Mouse (Mus musculus) large intestine, adult 2 months (tissue): ENCODE data around the gene Pard3b. TPM values are rescaled to one million over a fixed set of nuclear protein-coding genes. Genes with fewer than 3 reads are reported as not detected.
"Not testable (repeated sequence)": the region's sequence is repeated elsewhere in the genome, so short reads cannot be mapped to it uniquely, and the experiment has no call there.

Experiments used
- DNase-seq: peaks from one replicate; pipeline ENCODE4 v3.0.0-alpha.2; 2012; ENCODE audit warnings: low read depth, low spot score
- WGBS: fragments of 180-500 bp; shearing (Covaris S2); methylation state at CpG from one replicate; pipeline ENCODE4 v1.1.7; 2018; 5-methylcytosine and 5-hydroxymethylcytosine counted together
- polyA plus RNA-seq: library from polyadenylated mRNA; depleted of rRNA; stranded (reverse); fragments of >200 nt; gene quantifications from 2 replicates; pipeline ENCODE4 v1.2.3, GENCODE M21; 2012

The Pard3b gene
- polyA plus RNA-seq, 1 experiment = 1.9 TPM

GRCm38 (mm10) chr1:62598551-62598950 is 959.9 kb downstream of the Pard3b start:
- 82% methylated on average over 5 of the region's 5 CpGs for WGBS
- no peak for DNase-seq

- DNase-seq = not testable (repeated sequence)
- WGBS = 91% methylated on average over 1 of the region's 1 CpGs
Measured at GRCm38 (mm10) chr1:62604644-62605043, 966.0 kb downstream of the Pard3b start.

GRCm38 (mm10) chr1:62618109-62618665 is 979.6 kb downstream of the Pard3b start:
- no peak for DNase-seq
- 79% methylated on average over 3 of the region's 3 CpGs for WGBS

GRCm38 (mm10) chr1:62619456-62619855 is 980.8 kb downstream of the Pard3b start:
- 92% methylated on average over 5 of the region's 5 CpGs for WGBS
- no peak for DNase-seq

GRCm38 (mm10) chr1:62622447-62622846 is 983.8 kb downstream of the Pard3b start:
- WGBS = 88% methylated on average over 1 of the region's 1 CpGs
- no peak for DNase-seq

- DNase-seq = no peak
- 96% methylated on average over 2 of the region's 2 CpGs for WGBS
Measured at GRCm38 (mm10) chr1:62624166-62624565, 985.5 kb downstream of the Pard3b start.

GRCm38 (mm10) chr1:62624836-62625235 is 986.2 kb downstream of the Pard3b start:
- 89% methylated on average over 6 of the region's 6 CpGs for WGBS
- no peak for DNase-seq

GRCm38 (mm10) chr1:62625332-62625731 is 986.7 kb downstream of the Pard3b start:
- DNase-seq = no peak
- WGBS = 91% methylated on average over 4 of the region's 4 CpGs

GRCm38 (mm10) chr1:62625819-62626505 is 987.3 kb downstream of the Pard3b start:
- DNase-seq = no peak
- 82% methylated on average over 10 of the region's 10 CpGs for WGBS

- WGBS = 62% methylated on average over 1 of the region's 1 CpGs
- DNase-seq = no peak
Measured at GRCm38 (mm10) chr1:62629952-62630351, 991.3 kb downstream of the Pard3b start.

- WGBS = 46% methylated on average over 10 of the region's 10 CpGs
Measured at GRCm38 (mm10) chr1:62631511-62632305, 993.1 kb downstream of the Pard3b start.

GRCm38 (mm10) chr1:62632886-62633285 is 994.3 kb downstream of the Pard3b start:
- 42% methylated on average over 2 of the region's 2 CpGs for WGBS
- peak; percentile 44 for DNase-seq

More at GRCm38 (mm10) chr1:62631511-62632305, 993.1 kb downstream of the Pard3b start:
- DNase-seq = no peak

GRCm38 (mm10) chr1:62635203-62635602 is 996.6 kb downstream of the Pard3b start:
- no peak for DNase-seq
- 83% methylated on average over 6 of the region's 6 CpGs for WGBS

- DNase-seq = peak; percentile 63
- WGBS = 58% methylated on average over 6 of the region's 6 CpGs
Measured at GRCm38 (mm10) chr1:62636906-62637673, 998.5 kb downstream of the Pard3b start.

- DNase-seq = no peak
- WGBS = 92% methylated on average over 11 of the region's 11 CpGs
Measured at GRCm38 (mm10) chr1:62639012-62639411, 1000.4 kb downstream of the Pard3b start.

GRCm38 (mm10) chr1:62639440-62639839 is 1000.8 kb downstream of the Pard3b start:
- 92% methylated on average over 4 of the region's 4 CpGs for WGBS
- no peak for DNase-seq

- peak; percentile 40 for DNase-seq
- WGBS = 23% methylated on average over 8 of the region's 8 CpGs
Measured at GRCm38 (mm10) chr1:62644631-62645278, 1006.1 kb downstream of the Pard3b start.

- 42% methylated on average over 2 of the region's 2 CpGs for WGBS
- no peak for DNase-seq
Measured at GRCm38 (mm10) chr1:62646812-62647211, 1008.2 kb downstream of the Pard3b start.

- DNase-seq = no peak
- 46% methylated on average over 6 of the region's 6 CpGs for WGBS
Measured at GRCm38 (mm10) chr1:62648116-62648515, 1009.5 kb downstream of the Pard3b start.
